Mouse (Mus musculus): Measurements from ENCODE around the gene Fam57b. TPM values are rescaled to one million over a fixed set of nuclear protein-coding genes. Genes with fewer than 3 reads are reported as not detected.
A peak's percentile ranks its signal among the peaks of the same experiment; 100 is the strongest.

The Fam57b gene
- polyA plus RNA-seq, 1 experiment from 2014 or later, result 52.6 TPM

- H3K27me3 ChIP-seq, result peaks cover 20% of the 10 kb centered on the region
- H3K36me3 ChIP-seq, result peaks cover 7% of the 10 kb centered on the region
- H3K4me2 ChIP-seq (replicated peaks), result peak within 1 kb of the TSS; percentile 99
- peak within 1 kb of the TSS; percentile 74 for H3K9ac ChIP-seq (replicated peaks)
- ATAC-seq, result no peak
- H3K4me1 ChIP-seq (replicated peaks), result peaks cover 27% of the 10 kb centered on the region
- H3K27ac ChIP-seq, result no peak within 1 kb of the TSS
- H3K4me3 ChIP-seq (replicated peaks), result peak within 1 kb of the TSS; percentile 53
- H3K9me3 ChIP-seq, result no peaks in the 10 kb centered on the region
- WGBS, result 23% methylated on average over 4 of the region's 4 CpGs
Measured at GRCm38 (mm10) chr7:126847116-126847420, 49.6 kb downstream of the Fam57b start, which contains the start of gene Doc2a. Gene Doc2a, plus strand, starts transcription at chr7:126847416.

- peaks cover 20% of the 10 kb centered on the region for H3K27me3 ChIP-seq
Measured at GRCm38 (mm10) chr7:126847421-126848398, 50.2 kb downstream of the Fam57b start.

GRCm38 (mm10) chr7:126848794-126849193, 51.3 kb downstream of the Fam57b start:
- H3K9ac ChIP-seq (replicated peaks), result peak overlapping the region; percentile 74
- peak; percentile 26; the same call in 1 of the 2 replicates for ATAC-seq
- H3K9me3 ChIP-seq, result no peaks in the 10 kb centered on the region
- peaks cover 24% of the 10 kb centered on the region for H3K36me3 ChIP-seq
- peaks cover 27% of the 10 kb centered on the region for H3K4me1 ChIP-seq (replicated peaks)
- H3K4me2 ChIP-seq (replicated peaks), result peak overlapping the region; percentile 99
- no peak overlapping the region for H3K27ac ChIP-seq
- peak overlapping the region; percentile 53 for H3K4me3 ChIP-seq (replicated peaks)
- 23% methylated on average over 10 of the region's 10 CpGs for WGBS
- H3K27me3 ChIP-seq, result peaks cover 20% of the 10 kb centered on the region

More at GRCm38 (mm10) chr7:126847421-126848398, 50.2 kb downstream of the Fam57b start:
- Histone ChIP-seq H3K4me1 (replicated peaks) (peaks cover 27% of the 10 kb centered on the region), H3K9me3 (no peaks in the 10 kb centered on the region), H3K36me3 (peaks cover 13% of the 10 kb centered on the region), H3K4me2 (replicated peaks) (peak overlapping the region; percentile 99), H3K9ac (replicated peaks) (peak overlapping the region; percentile 74), H3K4me3 (replicated peaks) (peak overlapping the region; percentile 53), H3K27ac (no peak overlapping the region)
- ATAC-seq, result peak; percentile 68
- WGBS, result under 1% methylated on average over 70 of the region's 74 CpGs

GRCm38 (mm10) chr7:126850161-126850560, 52.7 kb downstream of the Fam57b start:
- H3K9me3 ChIP-seq, result no peaks in the 10 kb centered on the region
- no peak overlapping the region for H3K27ac ChIP-seq
- peaks cover 27% of the 10 kb centered on the region for H3K4me1 ChIP-seq (replicated peaks)
- WGBS, result 89% methylated on average over 6 of the region's 6 CpGs
- peaks cover 37% of the 10 kb centered on the region for H3K36me3 ChIP-seq
- ATAC-seq, result no peak
- no peak overlapping the region for H3K4me3 ChIP-seq (replicated peaks)
- H3K4me2 ChIP-seq (replicated peaks), result no peak overlapping the region
- H3K27me3 ChIP-seq, result peaks cover 20% of the 10 kb centered on the region
- no peak overlapping the region for H3K9ac ChIP-seq (replicated peaks)

GRCm38 (mm10) chr7:126851192-126851591, 53.7 kb downstream of the Fam57b start:
- H3K9me3 ChIP-seq, result no peaks in the 10 kb centered on the region
- H3K9ac ChIP-seq (replicated peaks), result no peak overlapping the region
- H3K4me2 ChIP-seq (replicated peaks), result no peak overlapping the region
- no peak for ATAC-seq
- H3K27ac ChIP-seq, result no peak overlapping the region
- H3K4me3 ChIP-seq (replicated peaks), result no peak overlapping the region
- peaks cover 27% of the 10 kb centered on the region for H3K4me1 ChIP-seq (replicated peaks)
- peaks cover 47% of the 10 kb centered on the region for H3K36me3 ChIP-seq
- H3K27me3 ChIP-seq, result peaks cover 20% of the 10 kb centered on the region
- WGBS, result 36% methylated on average over 12 of the region's 12 CpGs

- H3K4me1 ChIP-seq (replicated peaks), result peaks cover 11% of the 10 kb centered on the region
- peaks cover 16% of the 10 kb centered on the region for H3K27me3 ChIP-seq
- H3K4me3 ChIP-seq (replicated peaks), result no peak overlapping the region
- no peak overlapping the region for H3K27ac ChIP-seq
- no peaks in the 10 kb centered on the region for H3K9me3 ChIP-seq
- 93% methylated on average over 5 of the region's 5 CpGs for WGBS
- H3K36me3 ChIP-seq, result peaks cover 67% of the 10 kb centered on the region
- no peak overlapping the region for H3K9ac ChIP-seq (replicated peaks)
- no peak for ATAC-seq
- no peak overlapping the region for H3K4me2 ChIP-seq (replicated peaks)
Measured at GRCm38 (mm10) chr7:126853454-126853853, 56.0 kb downstream of the Fam57b start.

GRCm38 (mm10) chr7:126855641-126856040, 58.2 kb downstream of the Fam57b start:
- Histone ChIP-seq H3K9me3 (no peaks in the 10 kb centered on the region), H3K36me3 (peaks cover 81% of the 10 kb centered on the region), H3K4me1 (replicated peaks) (peaks cover 1% of the 10 kb centered on the region), H3K4me3 (replicated peaks) (no peak overlapping the region), H3K27ac (no peak overlapping the region), H3K4me2 (replicated peaks) (no peak overlapping the region), H3K9ac (replicated peaks) (no peak overlapping the region), H3K27me3 (no peaks in the 10 kb centered on the region; the same call in 1 of the 2 replicates)
- no peak for ATAC-seq
- WGBS, result 85% methylated on average over 3 of the region's 3 CpGs

GRCm38 (mm10) chr7:126856741-126857420, 59.4 kb downstream of the Fam57b start:
- ATAC-seq, result no peak
- peaks cover 9% of the 10 kb centered on the region for H3K4me1 ChIP-seq (replicated peaks)
- no peak overlapping the region for H3K9ac ChIP-seq (replicated peaks)
- H3K27ac ChIP-seq, result no peak overlapping the region
- H3K9me3 ChIP-seq, result no peaks in the 10 kb centered on the region
- no peaks in the 10 kb centered on the region for H3K27me3 ChIP-seq
- WGBS, result 78% methylated on average over 9 of the region's 9 CpGs
- peaks cover 76% of the 10 kb centered on the region for H3K36me3 ChIP-seq
- H3K4me3 ChIP-seq (replicated peaks), result no peak overlapping the region
- no peak overlapping the region for H3K4me2 ChIP-seq (replicated peaks)

GRCm38 (mm10) chr7:126860987-126861386, 63.5 kb downstream of the Fam57b start:
- H3K9ac ChIP-seq (replicated peaks), result peak overlapping the region; percentile 66
- H3K27ac ChIP-seq, result no peak overlapping the region
- peak overlapping the region; percentile 83 for H3K4me2 ChIP-seq (replicated peaks)
- H3K36me3 ChIP-seq, result peaks cover 60% of the 10 kb centered on the region
- peaks cover 30% of the 10 kb centered on the region for H3K4me1 ChIP-seq (replicated peaks)
- H3K9me3 ChIP-seq, result no peaks in the 10 kb centered on the region
- no peaks in the 10 kb centered on the region for H3K27me3 ChIP-seq
- H3K4me3 ChIP-seq (replicated peaks), result peak overlapping the region; percentile 66
- WGBS, result 79% methylated on average over 5 of the region's 5 CpGs
- ATAC-seq, result no peak

GRCm38 (mm10) chr7:126861429-126862130, 64.1 kb downstream of the Fam57b start, which contains the start of gene Hirip3:
Gene Hirip3, plus strand, starts transcription at chr7:126861972.
- WGBS, result 3% methylated on average over 42 of the region's 42 CpGs
- peaks cover 30% of the 10 kb centered on the region for H3K4me1 ChIP-seq (replicated peaks)
- peak within 1 kb of the TSS; percentile 83 for H3K4me2 ChIP-seq (replicated peaks)
- H3K9ac ChIP-seq (replicated peaks), result peak within 1 kb of the TSS; percentile 66
- H3K27ac ChIP-seq, result peak within 1 kb of the TSS; percentile 84
- peak; percentile 90 for ATAC-seq
- H3K4me3 ChIP-seq (replicated peaks), result peak within 1 kb of the TSS; percentile 66
- H3K9me3 ChIP-seq, result no peaks in the 10 kb centered on the region
- H3K27me3 ChIP-seq, result no peaks in the 10 kb centered on the region
- peaks cover 60% of the 10 kb centered on the region for H3K36me3 ChIP-seq

GRCm38 (mm10) chr7:126862147-126862784, 64.8 kb downstream of the Fam57b start, which contains the start of gene Ino80e:
Gene Ino80e, minus strand, starts transcription at chr7:126862377.
- Histone ChIP-seq H3K27ac (peak within 1 kb of the TSS; percentile 84), H3K27me3 (no peaks in the 10 kb centered on the region), H3K4me1 (replicated peaks) (peaks cover 30% of the 10 kb centered on the region), H3K9ac (replicated peaks) (peak within 1 kb of the TSS; percentile 66), H3K4me2 (replicated peaks) (peak within 1 kb of the TSS; percentile 83), H3K4me3 (replicated peaks) (peak within 1 kb of the TSS; percentile 66), H3K36me3 (peaks cover 60% of the 10 kb centered on the region), H3K9me3 (no peaks in the 10 kb centered on the region)
- peak; percentile 81 for ATAC-seq
- WGBS, result under 1% methylated on average over 41 of the region's 41 CpGs
